Mouse (Mus musculus) bone marrow, adult 2 months (tissue): ENCODE measurements around the gene Creb5.

ENCODE experiments used
- CTCF ChIP-seq: fragments of 200-500 bp; IDR thresholded peaks from 2 replicates; pipeline ENCODE4 v1.5.1; 2011; ENCODE audit warnings: low read length, control low read depth; ENCODE audit not compliant: control insufficient read depth, insufficient read depth
- POLR2A ChIP-seq: fragments of 200-500 bp; IDR thresholded peaks from 2 replicates; pipeline ENCODE4 v1.6.1; 2011; ENCODE audit warnings: low read depth, mild to moderate bottlenecking, control low read depth, low read length, borderline replicate concordance; ENCODE audit not compliant: control insufficient read depth

DNA sequence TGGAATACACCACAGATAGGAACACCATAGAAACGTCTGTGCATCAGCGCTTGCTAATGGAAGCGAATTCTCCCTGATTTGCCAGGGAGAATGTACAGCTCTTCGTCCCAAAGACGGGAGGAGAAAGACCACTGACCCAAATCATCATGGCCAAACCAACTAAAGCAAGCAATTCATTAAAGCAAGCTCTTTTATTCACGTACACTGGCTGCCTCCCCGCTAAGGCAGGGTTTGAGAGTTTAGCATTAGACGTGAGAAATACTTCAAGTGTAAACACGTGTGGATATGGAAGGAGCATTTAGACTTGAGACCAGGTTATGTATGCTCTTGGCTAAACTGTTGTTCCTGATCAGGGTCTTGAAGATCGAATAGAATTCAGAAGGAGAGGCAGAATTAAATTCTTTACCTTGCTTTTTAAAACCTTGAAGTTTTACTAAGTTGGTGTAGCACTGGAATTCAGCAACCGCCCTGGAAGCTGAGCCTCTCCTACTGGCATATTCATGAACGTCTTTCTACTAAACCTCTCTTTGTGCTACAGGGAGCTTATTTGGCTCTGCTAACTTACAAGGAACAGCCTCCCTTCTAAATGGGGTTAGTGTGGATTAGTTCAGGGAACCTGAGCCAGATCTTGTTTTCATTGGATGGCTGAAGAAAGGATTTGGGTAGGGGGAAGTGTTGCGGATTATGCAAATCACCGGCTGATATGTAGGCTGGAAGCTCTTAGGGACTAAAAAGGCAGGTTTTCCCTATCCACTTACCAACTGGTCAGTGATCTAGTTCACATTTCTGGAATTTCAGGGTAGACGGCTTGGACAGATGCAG, 337.6 kb downstream of the Creb5 start:
- TF ChIP-seq CTCF (no peak), POLR2A (no peak)
